Mouse (Mus musculus): ENCODE results near the gene Foxi3.

DNA sequence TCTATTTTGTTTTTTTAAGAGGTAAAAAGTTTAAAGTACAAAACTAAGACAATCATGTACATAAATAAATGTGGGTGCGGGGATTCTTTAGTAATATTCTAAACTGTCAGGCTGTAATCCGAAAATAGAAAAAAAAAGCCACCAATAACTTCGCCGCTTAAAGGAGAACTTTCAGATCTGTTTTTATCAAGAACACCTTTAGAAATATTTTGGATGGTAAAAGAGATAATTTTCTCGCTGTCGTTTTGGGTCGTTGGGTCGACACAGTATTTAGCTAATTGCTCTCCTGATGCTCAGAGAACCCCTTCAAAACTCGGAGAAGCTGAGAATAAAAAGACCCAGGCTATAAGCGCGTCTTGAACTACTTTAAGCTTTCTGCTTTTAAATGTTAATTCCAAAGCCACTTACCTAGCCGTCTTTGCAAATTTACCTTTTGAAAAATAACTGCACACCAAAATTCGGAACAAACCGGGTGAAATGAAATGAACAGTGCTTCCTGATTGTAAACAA lies 985 bp upstream of the Foxi3 start:
- TF ChIP-seq CTCF (IDR thresholded peaks at IDR 0.05; ENCODE audit: low read depth, low read length) (no peak), TAL1 (conservative IDR thresholded peaks at IDR 0.05; ENCODE audit: low read depth, low read length) (no peak), GATA1 (IDR thresholded peaks at IDR 0.05; ENCODE audit: borderline replicate concordance, low read length) (no peak), POLR2AphosphoS5 (IDR thresholded peaks at IDR 0.05; ENCODE audit: insufficient replicate concordance, low read depth, low read length) (no peak)
